Mouse (Mus musculus) CD8-positive naive resting alpha-beta T cell, adult 2 months (primary cell): ENCODE measurements around the gene Nr2e3.
"Not testable (repeated sequence)": the region's sequence is repeated elsewhere in the genome, so short reads cannot be mapped to it uniquely, and the experiment has no call there.

Source experiments
- DNase-seq, 2 experiments: peaks; one replicate each; pipeline ENCODE4 v3.0.0; 2022; ENCODE audit warnings: low read depth in 2 of 2, low spot score in 2 of 2

Nr2e3 gene

GRCm38 (mm10) chr9:59951001-59951750, 9.3 kb downstream of the Nr2e3 start:
- no peak for DNase-seq

GRCm38 (mm10) chr9:59949981-59950380, 10.5 kb downstream of the Nr2e3 start:
- no peak for DNase-seq

- DNase-seq: no peak
Measured at GRCm38 (mm10) chr9:59949511-59949910, 10.9 kb downstream of the Nr2e3 start.

GRCm38 (mm10) chr9:59948691-59949250, 11.7 kb downstream of the Nr2e3 start:
- no peak for DNase-seq

- DNase-seq: no peak
Measured at GRCm38 (mm10) chr9:59948226-59948625, 12.2 kb downstream of the Nr2e3 start.

- DNase-seq: no peak
Measured at GRCm38 (mm10) chr9:59947271-59947670, 13.2 kb downstream of the Nr2e3 start.

- DNase-seq: no peak
Measured at GRCm38 (mm10) chr9:59945241-59945640, 15.2 kb downstream of the Nr2e3 start.

- no peak for DNase-seq
Measured at GRCm38 (mm10) chr9:59943826-59944225, 16.6 kb downstream of the Nr2e3 start.

GRCm38 (mm10) chr9:59942501-59943085, 17.9 kb downstream of the Nr2e3 start:
- no peak for DNase-seq

- DNase-seq: peak; percentile 80 to 83
Measured at GRCm38 (mm10) chr9:59941885-59942350, 18.5 kb downstream of the Nr2e3 start.

- DNase-seq: peak; percentile 40 to 47
Measured at GRCm38 (mm10) chr9:59940913-59941884, 19.3 kb downstream of the Nr2e3 start.

- DNase-seq: no peak
Measured at GRCm38 (mm10) chr9:59939691-59940090, 20.8 kb downstream of the Nr2e3 start.

- no peak for DNase-seq
Measured at GRCm38 (mm10) chr9:59938529-59938928, 21.9 kb downstream of the Nr2e3 start.

GRCm38 (mm10) chr9:59935866-59936265, 24.6 kb downstream of the Nr2e3 start:
- not testable (repeated sequence) for DNase-seq

GRCm38 (mm10) chr9:59930248-59930647, 30.2 kb downstream of the Nr2e3 start:
- no peak for DNase-seq

- no peak for DNase-seq
Measured at GRCm38 (mm10) chr9:59914761-59915160, 45.7 kb downstream of the Nr2e3 start.

- no peak for DNase-seq
Measured at GRCm38 (mm10) chr9:59903382-59903781, 57.1 kb downstream of the Nr2e3 start.
